Mouse (Mus musculus) midbrain, embryonic 14.5 days (tissue): ENCODE results near the gene Sorcs2. TPM values are rescaled to one million over a fixed set of nuclear protein-coding genes. Genes with fewer than 3 reads are reported as not detected.
A peak's percentile ranks its signal among the peaks of the same experiment; 100 is the strongest.
"Not testable (repeated sequence)": the region's sequence is repeated elsewhere in the genome, so short reads cannot be mapped to it uniquely, and the experiment has no call there.

ENCODE experiments used
- ATAC-seq: fragments of 200-750 bp; cut with Nextera tagmentation; 2 replicates; pipeline ENCODE4 v1.8.0; 2017; ENCODE audit warnings: moderate number of reproducible peaks, moderate library complexity; ENCODE audit not compliant: low FRiP score, low TSS enrichment
- DNase-seq: peaks from one replicate; pipeline ENCODE4 v3.0.0-alpha.2; 2015
- H3K27ac ChIP-seq: fragments of 300-500 bp; sonication (generic); replicated peaks from 2 replicates; pipeline ENCODE4 v1.5.1; 2014; ENCODE audit warnings: mild to moderate bottlenecking, low read depth, low read length, moderate library complexity
- H3K27me3 ChIP-seq: fragments of 300-500 bp; sonication (generic); 2 replicates; pipeline ENCODE4 v1.6.1; 2014; ENCODE audit warnings: low read length, control low read depth, mixed read lengths; ENCODE audit not compliant: control insufficient read depth, insufficient read depth
- H3K36me3 ChIP-seq: fragments of 300-500 bp; sonication (generic); 2 replicates; pipeline ENCODE4 v1.6.1; 2014; ENCODE audit warnings: low read length, control low read depth; ENCODE audit not compliant: control insufficient read depth, insufficient read depth
- H3K4me1 ChIP-seq: fragments of 300-500 bp; sonication (generic); 2 replicates; pipeline ENCODE4 v1.6.1; 2014; ENCODE audit warnings: mild to moderate bottlenecking, antibody characterized with exemption, low read length, control low read depth; ENCODE audit not compliant: control insufficient read depth, insufficient read depth
- H3K4me2 ChIP-seq: fragments of 300-500 bp; sonication (generic); 2 replicates; pipeline ENCODE4 v1.6.1; 2014; ENCODE audit warnings: mild to moderate bottlenecking, low read length, moderate library complexity
- H3K4me3 ChIP-seq: fragments of 300-500 bp; sonication (generic); replicated peaks from 2 replicates; pipeline ENCODE4 v1.5.1; 2014; ENCODE audit warnings: low read depth, low read length
- H3K9ac ChIP-seq: fragments of 300-500 bp; sonication (generic); replicated peaks from 2 replicates; pipeline ENCODE4 v1.6.1; 2014; ENCODE audit warnings: mild to moderate bottlenecking, low read length, moderate library complexity
- H3K9me3 ChIP-seq: fragments of 300-500 bp; sonication (generic); 2 replicates; pipeline ENCODE4 v1.6.1; 2016; ENCODE audit warnings: low read length, control low read depth, mixed read lengths; ENCODE audit not compliant: control insufficient read depth
- WGBS: fragments of 180-500 bp; shearing (Covaris S2); extraction: QIAGEN DNeasy Blood & Tissue Kit; methylation state at CpG from one replicate; pipeline ENCODE4 v1.1.7; 2014; 5-methylcytosine and 5-hydroxymethylcytosine counted together
- polyA plus RNA-seq: library from polyadenylated mRNA; unstranded; fragments of >200 nt; fragmentation: Nextera tagmentation; extraction: Ambion mirVana; gene quantifications from 2 replicates; pipeline ENCODE4 v1.2.1, GENCODE M21; 2014

Sorcs2 gene
- polyA plus RNA-seq, 1 experiment from 2014 or later, result 15.1 TPM

DNA sequence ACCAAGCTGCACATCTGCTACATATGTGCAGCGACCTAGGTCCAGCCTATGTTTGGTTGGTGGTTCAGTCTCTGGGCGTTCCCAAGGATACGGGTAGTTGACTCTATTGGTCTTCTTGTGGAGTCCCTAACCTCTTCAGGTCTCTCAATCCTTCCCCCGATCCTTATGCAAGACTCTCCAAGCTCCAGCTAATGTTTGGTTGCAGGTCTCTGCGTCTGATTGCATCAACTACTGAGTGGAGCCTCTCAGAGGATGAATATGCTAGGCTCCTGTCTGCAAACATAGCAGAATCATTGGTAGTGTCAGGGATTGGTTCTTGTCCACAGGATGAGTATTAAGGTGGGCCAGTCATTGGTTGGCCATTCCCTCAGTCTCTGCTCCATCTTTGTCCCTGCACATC lies 140.9 kb downstream of the Sorcs2 start:
- DNase-seq (no peak), ATAC-seq (no peak)
- H3K27ac ChIP-seq, result no peak overlapping the region
- no peaks in the 10 kb centered on the region for H3K9me3 ChIP-seq
- no peak overlapping the region for H3K4me3 ChIP-seq
- H3K4me1 ChIP-seq, result peaks cover 23% of the 10 kb centered on the region
- no peaks in the 10 kb centered on the region for H3K27me3 ChIP-seq
- no peaks in the 10 kb centered on the region for H3K36me3 ChIP-seq
- 86% methylated on average over 5 of the region's 5 CpGs for WGBS
- no peak overlapping the region for H3K9ac ChIP-seq
- no peak overlapping the region for H3K4me2 ChIP-seq

DNA sequence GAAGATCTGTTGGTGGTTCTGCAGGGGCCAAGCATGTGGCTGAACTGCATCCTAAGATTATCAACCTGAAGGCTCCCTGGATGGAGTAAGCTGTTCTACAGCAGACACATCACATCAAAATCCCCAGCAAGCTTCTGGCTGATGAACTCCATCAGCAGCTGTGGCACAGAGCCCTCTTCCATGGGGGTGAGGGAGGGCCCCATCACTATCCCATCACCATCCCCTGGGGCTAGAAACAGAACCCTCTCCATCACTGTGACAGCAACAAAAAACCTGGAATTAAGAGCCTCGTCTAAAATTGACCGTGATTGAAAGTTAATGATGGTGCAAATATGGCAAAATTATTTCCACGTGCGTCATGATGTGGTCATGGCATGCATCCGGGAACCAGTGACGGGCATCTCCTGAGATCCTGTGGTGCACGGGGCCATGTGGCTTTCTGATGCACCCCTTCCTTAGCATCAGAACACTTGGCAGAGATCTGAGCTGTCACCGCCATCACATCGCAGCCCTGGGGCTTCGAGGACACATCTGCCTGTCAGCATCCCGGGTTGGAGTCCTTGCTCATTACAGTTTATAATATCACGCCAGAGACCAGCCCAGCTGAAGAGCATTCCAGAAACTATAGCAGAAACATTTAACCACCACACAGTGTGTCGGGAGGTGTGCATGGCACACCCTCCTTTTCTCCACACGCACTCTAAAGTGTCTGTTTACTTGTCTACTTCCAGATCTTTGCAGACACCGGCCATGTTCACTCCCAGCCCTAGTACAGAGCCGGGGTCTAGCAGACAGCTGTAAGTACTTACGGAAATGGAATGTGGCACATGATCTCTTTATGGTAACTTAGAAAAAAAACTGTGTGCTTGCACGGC lies 143.1 kb downstream of the Sorcs2 start:
- no peak for ATAC-seq
- H3K27ac ChIP-seq, result no peak overlapping the region
- DNase-seq, result no peak

DNA sequence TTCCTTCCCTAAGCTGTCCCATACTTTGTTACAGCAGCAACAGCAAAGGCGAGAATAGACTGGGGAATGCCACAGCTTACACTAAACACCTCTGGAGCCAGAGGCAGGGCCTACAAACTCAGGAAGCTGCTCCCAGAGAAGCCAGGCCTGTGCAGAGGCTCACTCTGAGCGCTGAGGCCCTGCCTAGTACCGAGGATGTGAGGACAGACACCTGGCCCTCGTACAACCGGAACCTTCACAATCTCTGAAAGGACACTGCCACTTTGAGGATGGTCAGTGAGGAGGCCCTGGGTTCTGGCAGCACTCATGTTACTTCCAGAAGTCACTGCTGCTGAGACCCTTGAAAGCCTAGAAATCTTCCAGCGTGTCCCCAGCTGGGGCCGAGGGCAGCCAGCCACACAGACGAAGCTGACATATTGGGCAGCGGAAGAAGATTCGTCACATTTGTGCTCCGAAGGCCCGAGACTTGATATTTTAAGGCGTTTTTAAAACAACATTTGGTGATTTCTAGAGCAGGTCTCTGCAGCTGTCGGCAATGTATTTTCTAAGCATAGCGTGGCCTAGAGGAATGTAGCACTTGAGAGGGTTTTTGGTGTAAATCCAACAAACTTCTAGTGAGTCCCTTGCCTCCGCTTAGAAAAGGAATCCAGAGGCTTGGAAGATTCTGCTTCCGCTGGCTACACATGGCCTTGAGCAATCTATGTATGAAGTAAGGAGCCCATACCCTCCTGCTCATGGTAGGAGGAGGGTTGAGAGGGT lies 145.0 kb downstream of the Sorcs2 start:
- Histone ChIP-seq H3K36me3 (no peaks in the 10 kb centered on the region), H3K27ac (no peak overlapping the region), H3K9ac (no peak overlapping the region), H3K4me3 (no peak overlapping the region), H3K4me1 (no peaks in the 10 kb centered on the region), H3K4me2 (no peak overlapping the region), H3K9me3 (no peaks in the 10 kb centered on the region), H3K27me3 (no peaks in the 10 kb centered on the region)
- 91% methylated on average over 17 of the region's 17 CpGs for WGBS
- no peak for DNase-seq
- no peak for ATAC-seq

More for the DNA sequence above, 143.1 kb downstream of the Sorcs2 start:
- H3K4me1 ChIP-seq, result peaks cover 16% of the 10 kb centered on the region
- H3K36me3 ChIP-seq, result no peaks in the 10 kb centered on the region
- no peak overlapping the region for H3K4me2 ChIP-seq
- no peak overlapping the region for H3K9ac ChIP-seq
- 78% methylated on average over 18 of the region's 18 CpGs for WGBS
- no peaks in the 10 kb centered on the region for H3K27me3 ChIP-seq
- H3K4me3 ChIP-seq, result no peak overlapping the region
- no peaks in the 10 kb centered on the region for H3K9me3 ChIP-seq

DNA sequence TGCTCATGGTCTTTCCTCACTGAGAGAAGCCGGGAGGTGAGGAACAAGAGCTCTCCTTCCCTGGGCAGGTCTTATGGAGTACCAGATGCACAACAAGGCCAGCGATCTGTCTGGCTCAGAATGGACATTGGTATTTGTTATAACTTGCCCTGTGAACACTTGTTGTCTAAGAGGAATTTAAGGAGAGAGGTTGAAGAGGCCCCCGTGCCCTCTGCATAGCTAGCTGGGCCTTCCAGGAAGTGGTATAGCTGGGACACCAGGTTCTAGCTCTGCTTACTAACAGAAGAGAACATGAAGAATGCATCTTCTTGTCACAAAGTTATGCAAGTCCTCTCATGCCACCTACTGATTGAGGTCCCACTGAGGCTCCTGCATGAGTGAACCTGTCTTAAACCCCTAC lies 149.9 kb downstream of the Sorcs2 start:
- 97% methylated on average over 3 of the region's 3 CpGs for WGBS
- no peaks in the 10 kb centered on the region for H3K9me3 ChIP-seq
- H3K4me3 ChIP-seq, result no peak overlapping the region
- no peaks in the 10 kb centered on the region for H3K4me1 ChIP-seq
- no peak overlapping the region for H3K27ac ChIP-seq
- no peaks in the 10 kb centered on the region for H3K36me3 ChIP-seq
- DNase-seq (no peak), ATAC-seq (no peak)
- H3K27me3 ChIP-seq, result no peaks in the 10 kb centered on the region
- H3K4me2 ChIP-seq, result no peak overlapping the region
- H3K9ac ChIP-seq, result no peak overlapping the region

GRCm38 (mm10) chr5:36237526-36237925 lies 160.4 kb downstream of the Sorcs2 start:
- not testable (repeated sequence) for ATAC-seq, H3K9ac ChIP-seq

GRCm38 (mm10) chr5:36230301-36230780 lies 167.6 kb downstream of the Sorcs2 start:
- peak; percentile 56 for ATAC-seq
- Histone ChIP-seq H3K4me3 (no peak overlapping the region), H3K4me2 (no peak overlapping the region), H3K36me3 (no peaks in the 10 kb centered on the region), H3K9me3 (no peaks in the 10 kb centered on the region), H3K27ac (peak overlapping the region; percentile 72), H3K4me1 (peaks cover 46% of the 10 kb centered on the region), H3K9ac (no peak overlapping the region), H3K27me3 (no peaks in the 10 kb centered on the region)
- peak; percentile 72 for DNase-seq
- WGBS, result 50% methylated on average over 9 of the region's 9 CpGs

More at GRCm38 (mm10) chr5:36237526-36237925, 160.4 kb downstream of the Sorcs2 start:
- not testable (repeated sequence) for H3K27me3 ChIP-seq, H3K4me1 ChIP-seq, H3K9me3 ChIP-seq, H3K36me3 ChIP-seq, H3K4me3 ChIP-seq, H3K4me2 ChIP-seq, DNase-seq, H3K27ac ChIP-seq
- whole genome bisulfite sequencing, result 95% methylated on average over 7 of the region's 10 CpGs

GRCm38 (mm10) chr5:36228405-36229370 lies 169.3 kb downstream of the Sorcs2 start:
- H3K4me1 ChIP-seq, result peaks cover 48% of the 10 kb centered on the region
- peak overlapping the region; percentile 22 for H3K4me2 ChIP-seq
- H3K36me3 ChIP-seq, result no peaks in the 10 kb centered on the region
- peak overlapping the region; percentile 71 for H3K27ac ChIP-seq
- WGBS, result 25% methylated on average over 23 of the region's 23 CpGs
- no peak overlapping the region for H3K4me3 ChIP-seq
- 0 out of 2 replicates have a peak overlapping the region, but pooled peaks have one; percentile 9 for H3K9ac ChIP-seq
- H3K9me3 ChIP-seq, result no peaks in the 10 kb centered on the region
- peak; percentile 44 for ATAC-seq
- DNase-seq, result peak; percentile 68
- H3K27me3 ChIP-seq, result no peaks in the 10 kb centered on the region

- H3K9ac ChIP-seq, result 0 out of 2 replicates have a peak overlapping the region, but pooled peaks have one; percentile 14
- DNase-seq (peak; percentile 17), ATAC-seq (no peak)
- no peaks in the 10 kb centered on the region for H3K9me3 ChIP-seq
- no peak overlapping the region for H3K4me2 ChIP-seq
- H3K27ac ChIP-seq, result peak overlapping the region; percentile 57
- peaks cover 47% of the 10 kb centered on the region for H3K4me1 ChIP-seq
- no peaks in the 10 kb centered on the region for H3K36me3 ChIP-seq
- 76% methylated on average over 11 of the region's 11 CpGs for WGBS
- H3K4me3 ChIP-seq, result no peak overlapping the region
- no peaks in the 10 kb centered on the region for H3K27me3 ChIP-seq
Observed at GRCm38 (mm10) chr5:36226296-36226695, 171.6 kb downstream of the Sorcs2 start.
